Mouse (Mus musculus) hindbrain, postnatal 0 days (tissue): ENCODE data around the gene Tmem37. TPM values are rescaled to one million over a fixed set of nuclear protein-coding genes. Genes with fewer than 3 reads are reported as not detected.

Experiments
- ATAC-seq: fragments of 200-750 bp; cut with Nextera tagmentation; 2 replicates; pipeline ENCODE4 v1.8.0; 2017; ENCODE audit warnings: mild to moderate bottlenecking, moderate TSS enrichment, moderate library complexity
- DNase-seq: peaks from one replicate; pipeline ENCODE4 v3.0.0-alpha.2; 2015; ENCODE audit warnings: low spot score
- H3K27ac ChIP-seq: fragments of 300-500 bp; sonication (generic); 2 replicates; pipeline ENCODE4 v1.5.1; 2014; ENCODE audit warnings: mild to moderate bottlenecking
- H3K27me3 ChIP-seq: fragments of 300-500 bp; sonication (generic); 2 replicates; pipeline ENCODE4 v1.6.1; 2014; ENCODE audit warnings: low read length, mixed read lengths; ENCODE audit not compliant: insufficient read depth
- H3K36me3 ChIP-seq: fragments of 300-500 bp; sonication (generic); 2 replicates; pipeline ENCODE4 v1.6.1; 2014; ENCODE audit warnings: low read length, mixed read lengths; ENCODE audit not compliant: insufficient read depth
- H3K4me1 ChIP-seq: fragments of 300-500 bp; sonication (generic); 2 replicates; pipeline ENCODE4 v1.6.1; 2014; ENCODE audit warnings: antibody characterized with exemption, low read length, mixed read lengths; ENCODE audit not compliant: insufficient read depth
- H3K4me2 ChIP-seq: fragments of 300-500 bp; sonication (generic); 2 replicates; pipeline ENCODE4 v1.6.1; 2014; ENCODE audit warnings: low read depth, mild to moderate bottlenecking, low read length, moderate library complexity, mixed read lengths
- H3K4me3 ChIP-seq: fragments of 300-500 bp; sonication (generic); 2 replicates; pipeline ENCODE4 v1.5.1; 2014; ENCODE audit warnings: low read length
- H3K9ac ChIP-seq: fragments of 300-500 bp; sonication (generic); replicated peaks from 2 replicates; pipeline ENCODE4 v1.6.1; 2014; ENCODE audit warnings: mild to moderate bottlenecking, low read length, moderate library complexity, mixed read lengths
- H3K9me3 ChIP-seq: fragments of 300-500 bp; sonication (generic); 2 replicates; pipeline ENCODE4 v1.6.1; 2016; ENCODE audit warnings: low read length, mixed read lengths
- CTCF ChIP-seq: IDR thresholded peaks from 2 replicates; pipeline ENCODE4 v1.5.1; 2016; ENCODE audit warnings: antibody characterized with exemption, control low read depth, low read depth
- WGBS: fragments of 180-500 bp; shearing (Covaris S2); extraction: QIAGEN DNeasy Blood & Tissue Kit; methylation state at CpG from one replicate; pipeline ENCODE4 v1.1.7; 2014; 5-methylcytosine and 5-hydroxymethylcytosine counted together
- polyA plus RNA-seq: library from polyadenylated mRNA; unstranded; fragments of >200 nt; fragmentation: Nextera tagmentation; extraction: Ambion mirVana; gene quantifications from 2 replicates; pipeline ENCODE4 v1.2.1, GENCODE M21; 2015
- total RNA-seq: library from RNA; depleted of rRNA; stranded (reverse); fragments of >200 nt; gene quantifications from 2 replicates; pipeline ENCODE4 v1.2.3, GENCODE M21; 2014

Gene Tmem37
- total and polyA plus RNA-seq, 2 experiments from 2014 or later: 2.9 to 9.1 TPM

- ATAC-seq: no peak
- H3K9ac ChIP-seq: no peak overlapping the region
Observed at GRCm38 (mm10) chr1:120082957-120083585, 9.2 kb upstream of the Tmem37 start.

GRCm38 (mm10) chr1:120080632-120081031 is 6.8 kb upstream of the Tmem37 start:
- Histone ChIP-seq H3K27me3 (no peaks in the 10 kb centered on the region), H3K4me1 (no peaks in the 10 kb centered on the region), H3K4me2 (no peak overlapping the region), H3K9ac (no peak overlapping the region), H3K9me3 (no peaks in the 10 kb centered on the region), H3K36me3 (no peaks in the 10 kb centered on the region), H3K27ac (no peak overlapping the region), H3K4me3 (no peak overlapping the region)
- DNase-seq: no peak
- WGBS: 88% methylated on average over 1 of the region's 1 CpGs
- ATAC-seq: no peak
- no peak for TF ChIP-seq CTCF

More at GRCm38 (mm10) chr1:120082957-120083585, 9.2 kb upstream of the Tmem37 start:
- Histone ChIP-seq H3K4me1 (no peaks in the 10 kb centered on the region), H3K9me3 (no peaks in the 10 kb centered on the region), H3K27me3 (no peaks in the 10 kb centered on the region), H3K36me3 (no peaks in the 10 kb centered on the region), H3K4me2 (no peak overlapping the region), H3K4me3 (no peak overlapping the region), H3K27ac (no peak overlapping the region)
- 42% methylated on average over 7 of the region's 7 CpGs for WGBS
- TF ChIP-seq CTCF: no peak
- DNase-seq: no peak

- no peak overlapping the region for H3K9ac ChIP-seq
- ATAC-seq: no peak
- TF ChIP-seq CTCF: no peak
- H3K4me2 ChIP-seq: no peak overlapping the region
- no peaks in the 10 kb centered on the region for H3K36me3 ChIP-seq
- H3K4me3 ChIP-seq: no peak overlapping the region
- DNase-seq: no peak
- H3K27ac ChIP-seq: no peak overlapping the region
- no peaks in the 10 kb centered on the region for H3K9me3 ChIP-seq
- 21% methylated on average over 9 of the region's 9 CpGs for WGBS
- peaks cover 6% of the 10 kb centered on the region; the same call in 1 of the 2 replicates for H3K4me1 ChIP-seq
- no peaks in the 10 kb centered on the region for H3K27me3 ChIP-seq
Observed at GRCm38 (mm10) chr1:120077746-120078410, 4.0 kb upstream of the Tmem37 start.

GRCm38 (mm10) chr1:120075507-120075906 is 1.6 kb upstream of the Tmem37 start:
- H3K27me3 ChIP-seq: no peaks in the 10 kb centered on the region
- no peak overlapping the region for H3K9ac ChIP-seq
- H3K36me3 ChIP-seq: no peaks in the 10 kb centered on the region
- ATAC-seq (no peak), DNase-seq (no peak)
- peaks cover 6% of the 10 kb centered on the region; the same call in 1 of the 2 replicates for H3K4me1 ChIP-seq
- H3K27ac ChIP-seq: no peak overlapping the region
- H3K4me2 ChIP-seq: no peak overlapping the region
- H3K9me3 ChIP-seq: no peaks in the 10 kb centered on the region
- H3K4me3 ChIP-seq: no peak overlapping the region
- TF ChIP-seq CTCF: no peak
- 82% methylated on average over 5 of the region's 5 CpGs for WGBS

GRCm38 (mm10) chr1:120074931-120075330 is 1.1 kb upstream of the Tmem37 start:
- no peak for TF ChIP-seq CTCF
- Histone ChIP-seq H3K4me2 (no peak overlapping the region), H3K36me3 (no peaks in the 10 kb centered on the region), H3K9me3 (no peaks in the 10 kb centered on the region), H3K9ac (no peak overlapping the region), H3K4me3 (no peak overlapping the region), H3K27ac (no peak overlapping the region), H3K4me1 (peaks cover 6% of the 10 kb centered on the region; the same call in 1 of the 2 replicates), H3K27me3 (no peaks in the 10 kb centered on the region)
- no peak for ATAC-seq
- DNase-seq: no peak
- 63% methylated on average over 4 of the region's 4 CpGs for WGBS

- Histone ChIP-seq H3K36me3 (no peaks in the 10 kb centered on the region), H3K27me3 (no peaks in the 10 kb centered on the region), H3K4me1 (peaks cover 6% of the 10 kb centered on the region; the same call in 1 of the 2 replicates), H3K4me2 (no peak overlapping the region), H3K9ac (no peak overlapping the region), H3K9me3 (no peaks in the 10 kb centered on the region), H3K27ac (no peak overlapping the region), H3K4me3 (no peak overlapping the region)
- TF ChIP-seq CTCF: no peak
- ATAC-seq (no peak), DNase-seq (no peak)
- 31% methylated on average over 4 of the region's 4 CpGs for WGBS
Observed at GRCm38 (mm10) chr1:120074307-120074702, 431 bp upstream of the Tmem37 start.

GRCm38 (mm10) chr1:120072900-120073299 is 974 bp downstream of the Tmem37 start:
- H3K9ac ChIP-seq: peak overlapping the region; percentile 45; the same call in 1 of the 2 replicates
- no peaks in the 10 kb centered on the region for H3K36me3 ChIP-seq
- H3K4me3 ChIP-seq: peak overlapping the region; percentile 37
- H3K4me1 ChIP-seq: peaks cover 6% of the 10 kb centered on the region; the same call in 1 of the 2 replicates
- no peak overlapping the region for H3K27ac ChIP-seq
- H3K27me3 ChIP-seq: no peaks in the 10 kb centered on the region
- no peak for TF ChIP-seq CTCF
- DNase-seq (no peak), ATAC-seq (no peak)
- whole genome bisulfite sequencing: 13% methylated on average over 16 of the region's 16 CpGs
- peak overlapping the region; percentile 75 for H3K4me2 ChIP-seq
- no peaks in the 10 kb centered on the region for H3K9me3 ChIP-seq
